Mouse (Mus musculus) lung, adult 2 months (tissue): ENCODE measurements at regions not wholly inside any gene's neighbourhood (a gene's known extent, or its start where the extent isn't known, plus 50 kb on each side); places are given as distances from the start of the nearest gene placed in this dataset.

ENCODE experiments used
- CTCF ChIP-seq: fragments of 200-500 bp; IDR thresholded peaks from 2 replicates; pipeline ENCODE4 v1.5.1; 2011; ENCODE audit warnings: mild to moderate bottlenecking, low read length, control low read depth; ENCODE audit not compliant: insufficient read depth
- POLR2A ChIP-seq: fragments of 200-500 bp; IDR thresholded peaks from 2 replicates; pipeline ENCODE4 v1.6.1; 2011; ENCODE audit warnings: low read depth, mild to moderate bottlenecking, control low read depth, low read length, borderline replicate concordance; ENCODE audit errors: extremely low read depth

DNA sequence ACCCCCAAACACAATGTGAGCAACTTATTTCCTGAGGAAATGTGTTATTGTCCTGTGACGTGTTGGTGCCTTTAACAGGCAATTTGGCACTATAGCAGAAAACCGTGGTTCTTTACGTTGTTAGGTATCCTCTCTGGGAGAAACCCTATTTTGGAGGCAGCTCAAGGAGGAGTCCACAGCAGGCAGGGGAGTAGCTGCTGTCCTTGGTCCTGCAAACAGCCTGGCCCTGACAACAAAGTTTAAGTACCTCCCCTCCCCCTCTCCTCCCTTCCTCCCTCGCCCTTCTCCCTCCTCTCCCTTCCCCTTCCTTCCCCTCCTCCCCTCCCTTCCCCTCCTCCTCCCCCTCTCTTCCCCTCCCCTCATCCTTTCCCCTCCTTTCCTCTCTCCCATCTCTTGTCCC, 89.1 kb upstream of the Sorcs3 start:
- TF ChIP-seq POLR2A = no peak
- no peak for TF ChIP-seq CTCF
